Mouse (Mus musculus): ENCODE data around the gene Hsph1. TPM values are rescaled to one million over a fixed set of nuclear protein-coding genes. Genes with fewer than 3 reads are reported as not detected.
A peak's percentile ranks its signal among the peaks of the same experiment; 100 is the strongest.

The Hsph1 gene
- total RNA-seq, 2 experiments from 2014 or later = 352 to 354 TPM

DNA sequence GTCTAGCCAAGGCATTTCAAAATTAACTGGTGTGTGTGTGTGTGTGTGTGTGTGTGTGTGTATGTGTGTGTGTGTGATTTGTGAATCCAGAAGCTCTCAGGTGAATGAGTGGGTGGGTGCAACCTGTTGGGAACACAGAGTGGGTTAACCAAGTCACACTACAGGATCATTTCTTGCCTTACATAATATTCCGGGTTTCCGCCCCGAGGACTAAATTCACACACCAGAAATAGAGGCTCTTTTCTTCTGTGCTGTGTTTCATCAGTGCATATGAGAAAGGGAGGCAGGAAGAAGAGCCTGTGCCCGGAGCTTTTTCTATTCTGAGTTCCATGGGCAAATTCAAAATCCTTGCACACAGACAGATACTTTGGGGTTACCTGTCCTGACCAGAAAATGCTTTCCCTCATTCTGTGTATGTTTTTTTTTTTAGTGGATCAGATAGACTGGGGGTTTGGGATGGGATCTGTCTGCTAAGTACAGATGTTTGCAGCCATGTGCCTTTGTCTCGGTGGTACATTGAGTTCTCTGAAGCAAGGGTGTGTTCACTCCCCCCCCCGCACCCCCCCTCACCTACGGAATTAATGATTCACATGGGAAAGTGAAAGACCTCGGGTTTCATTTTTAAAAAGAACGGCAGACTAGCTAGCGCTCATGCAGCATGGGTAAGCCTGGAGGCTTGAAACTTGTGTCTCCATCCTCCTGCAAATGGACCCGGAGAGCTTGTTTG is 6.8 kb upstream of the Hsph1 start:
- peak in 1 of 2 experiments; percentile 19 for DNase-seq (ENCODE audit: low spot score in 2 of 2)

DNA sequence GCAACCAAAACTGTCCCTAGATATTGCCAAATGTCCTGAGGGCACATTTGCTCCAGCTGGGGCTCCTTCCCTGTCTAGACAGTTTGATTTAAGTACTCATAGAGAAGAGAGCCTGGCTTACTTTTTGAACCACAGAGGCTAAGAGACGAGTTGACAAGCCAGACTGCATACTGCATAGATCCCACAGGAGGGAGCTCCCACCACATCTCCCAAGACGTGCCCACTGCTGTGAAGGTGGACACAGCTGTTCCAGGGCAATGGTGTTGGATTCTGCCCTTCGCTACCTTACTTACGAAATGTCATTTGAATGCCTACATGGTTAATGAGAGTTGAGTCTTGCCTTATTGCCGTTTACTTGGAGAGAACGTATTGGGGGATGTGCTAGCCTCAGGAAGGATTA is 6.2 kb upstream of the Hsph1 start:
- DNase-seq (ENCODE audit: low spot score in 2 of 2) = peak in 1 of 2 experiments; percentile 24

DNA sequence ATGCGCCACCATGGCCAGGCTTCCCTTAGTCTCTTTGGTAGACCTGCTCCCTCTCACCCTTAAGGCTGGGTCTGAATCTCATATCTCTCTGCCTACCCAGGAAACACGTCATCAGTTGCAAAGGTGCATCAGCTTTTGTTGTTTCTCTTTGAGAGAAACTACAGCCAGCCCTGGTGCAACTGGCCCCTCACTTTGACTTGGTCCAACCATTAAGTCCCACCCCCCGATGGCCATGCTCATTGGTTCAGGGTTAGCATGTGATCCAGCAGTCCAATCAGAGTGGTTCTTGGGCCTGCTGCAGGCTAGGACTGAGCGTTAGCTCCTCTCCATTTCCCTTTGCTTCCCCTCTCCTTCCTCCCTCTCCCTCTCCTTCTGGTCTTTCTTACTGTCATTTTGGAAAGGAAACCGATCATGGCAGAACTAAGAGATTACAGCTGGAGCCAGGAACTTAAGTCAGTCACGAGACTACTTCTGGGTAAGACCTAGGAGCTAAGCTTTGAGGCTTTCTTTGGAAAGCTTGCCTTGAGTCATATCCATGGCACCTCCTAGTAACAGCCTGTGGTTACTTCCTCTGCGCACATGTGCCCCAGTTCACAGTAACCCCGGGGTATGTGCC is 5.2 kb upstream of the Hsph1 start:
- DNase-seq (ENCODE audit: low spot score in 2 of 2) = no peak

DNA sequence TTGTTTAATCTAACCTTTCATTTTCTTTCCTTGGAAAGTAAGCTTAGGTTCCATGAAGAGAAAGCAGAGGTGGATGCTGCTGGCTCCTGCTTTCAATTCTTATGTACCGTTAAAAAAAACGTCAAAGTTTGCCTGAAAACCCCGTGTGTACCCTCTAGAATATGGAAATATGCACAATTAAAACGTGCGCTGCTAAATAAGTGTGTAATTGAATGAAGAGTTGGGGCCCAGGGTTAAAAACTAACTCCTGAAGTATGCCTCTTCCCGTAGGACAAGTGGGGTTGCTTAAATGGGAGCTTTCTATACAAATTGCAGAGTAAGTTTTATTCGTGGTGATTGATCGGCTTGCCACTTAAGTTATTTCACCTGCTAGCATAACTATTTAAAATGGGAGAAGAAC is 1.1 kb upstream of the Hsph1 start:
- no peak for DNase-seq (ENCODE audit: low spot score in 2 of 2)

DNA sequence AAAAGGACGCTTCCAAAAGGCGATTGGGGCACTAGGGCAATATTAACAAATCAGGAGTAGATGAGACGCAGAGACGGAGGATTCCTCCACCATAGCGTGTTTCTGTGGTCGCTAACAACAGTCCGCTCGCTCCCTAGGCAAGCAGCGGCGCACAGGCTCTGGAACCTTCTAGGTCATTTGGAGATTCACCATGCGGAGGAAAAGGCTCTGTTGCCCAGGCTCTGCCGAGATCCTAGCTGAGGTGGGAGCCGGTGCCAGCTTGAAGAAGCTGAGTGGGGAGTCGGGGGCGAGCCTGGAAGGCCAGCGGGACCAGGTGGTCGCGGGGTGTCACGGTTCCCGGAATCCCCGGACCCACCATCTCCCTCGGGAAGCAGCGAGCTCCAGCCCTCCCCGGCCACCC is 620 bp downstream of the Hsph1 start:
- peak in 1 of 2 experiments; percentile 36 for DNase-seq (ENCODE audit: low spot score in 2 of 2)

DNA sequence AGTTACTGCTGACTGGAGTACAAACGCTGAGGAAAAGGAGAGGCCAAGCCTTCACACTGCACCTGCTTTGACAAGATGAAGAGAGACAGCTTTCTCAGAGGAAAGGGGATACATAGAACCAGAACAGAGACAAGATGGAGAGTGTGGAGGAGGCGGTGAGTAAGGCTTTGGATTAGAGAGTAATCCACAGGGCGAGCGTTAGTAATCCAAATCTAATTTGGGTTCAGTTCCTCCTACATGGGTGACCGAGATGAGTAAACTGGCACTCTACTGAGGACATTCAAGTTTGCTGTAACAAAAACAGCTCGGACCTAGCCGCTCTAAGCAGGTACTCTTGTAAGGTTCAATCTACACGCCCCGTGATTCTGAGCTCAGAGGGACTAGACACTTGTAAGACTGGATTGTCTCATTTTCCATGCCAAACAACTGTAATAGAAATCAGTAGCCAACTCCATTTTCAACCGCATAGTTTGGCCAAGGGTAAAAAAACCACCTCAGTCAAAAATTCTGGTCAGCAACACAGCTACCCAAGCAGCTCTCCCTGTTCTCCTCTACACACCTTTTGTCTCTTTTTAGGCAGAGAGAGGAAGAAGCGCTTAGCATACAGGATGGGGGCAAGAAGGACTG is 1.7 kb downstream of the Hsph1 start:
- DNase-seq (ENCODE audit: low spot score in 2 of 2) = peak in 1 of 2 experiments; percentile 7

DNA sequence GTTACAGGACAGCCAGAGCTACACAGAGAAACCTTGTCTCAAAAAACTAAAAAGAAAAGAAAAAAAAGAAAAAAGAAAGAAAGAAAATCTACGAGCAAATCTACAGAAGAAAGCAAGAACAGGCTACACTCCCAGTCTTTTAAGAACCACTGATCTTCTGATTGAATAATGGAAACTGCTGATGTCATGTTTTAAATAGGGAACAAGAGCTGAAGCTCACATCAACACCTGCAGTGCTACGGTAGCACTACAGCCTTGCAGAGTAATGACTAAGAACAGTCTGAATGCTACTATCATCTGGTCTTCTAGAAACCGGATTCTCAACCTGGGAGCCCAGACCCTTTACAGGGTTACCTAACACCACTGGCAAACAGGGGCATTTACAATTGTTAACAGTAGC is 10.6 kb downstream of the Hsph1 start:
- DNase-seq (ENCODE audit: low spot score in 2 of 2) = no peak

DNA sequence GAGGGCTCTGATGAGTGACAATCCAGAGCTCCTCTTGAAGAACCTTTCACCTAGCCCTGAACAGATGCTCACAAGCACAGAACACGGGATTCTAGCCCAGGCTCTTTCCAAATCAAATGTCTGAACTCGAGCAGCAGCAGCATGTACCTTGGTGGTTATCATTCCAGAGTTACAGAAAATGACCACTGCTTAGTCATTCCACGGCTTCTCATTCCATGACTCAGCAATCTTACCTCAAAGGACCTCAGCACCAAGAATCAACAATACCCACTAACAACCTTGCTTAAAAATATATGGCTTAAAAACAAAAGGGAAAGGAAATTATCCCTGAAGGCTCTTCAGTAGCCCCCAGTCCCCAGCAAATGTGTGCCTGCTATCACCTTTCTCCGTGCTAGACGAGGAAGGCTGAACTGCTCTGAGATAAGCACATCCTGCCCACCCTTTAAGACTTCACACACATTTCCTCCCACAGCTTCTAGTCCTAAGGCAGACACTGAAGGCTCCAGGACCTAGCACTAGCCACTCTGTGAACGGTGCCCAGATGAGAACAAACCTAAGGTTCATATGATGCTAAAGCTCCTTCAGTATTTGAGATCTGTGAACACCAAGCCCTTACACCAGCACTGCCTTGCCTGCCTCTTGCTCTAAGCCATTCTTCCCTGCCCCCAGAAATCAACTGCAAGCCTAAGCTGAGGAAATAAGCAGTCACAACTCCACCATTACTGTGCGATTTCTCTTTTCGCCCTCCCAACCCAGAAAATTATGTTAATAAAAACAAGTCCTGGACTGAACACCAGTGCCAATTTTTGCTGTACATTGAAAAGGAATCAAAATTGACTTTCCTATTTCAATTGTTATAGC is 12.1 kb downstream of the Hsph1 start:
- no peak for DNase-seq (ENCODE audit: low spot score in 2 of 2)

DNA sequence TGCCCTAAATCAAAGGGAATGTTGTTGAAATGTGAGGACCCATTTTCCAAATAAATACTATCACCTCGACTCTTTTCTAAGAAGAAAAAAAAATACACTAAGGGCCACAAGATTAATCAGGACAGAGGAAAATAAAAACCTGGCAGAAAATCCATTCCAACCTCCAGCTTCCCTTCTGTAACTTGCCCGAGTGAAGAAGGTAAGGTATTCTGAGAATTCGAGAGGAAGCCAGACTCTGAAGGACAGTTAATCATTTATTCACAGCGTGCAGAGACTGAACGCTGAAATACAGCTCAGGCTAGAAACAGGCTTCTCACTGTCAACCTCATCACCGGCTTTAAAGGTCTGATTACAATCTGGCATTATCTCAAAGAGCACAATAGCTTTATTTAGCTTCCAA is 13.5 kb downstream of the Hsph1 start:
- DNase-seq (ENCODE audit: low spot score in 2 of 2) = no peak

DNA sequence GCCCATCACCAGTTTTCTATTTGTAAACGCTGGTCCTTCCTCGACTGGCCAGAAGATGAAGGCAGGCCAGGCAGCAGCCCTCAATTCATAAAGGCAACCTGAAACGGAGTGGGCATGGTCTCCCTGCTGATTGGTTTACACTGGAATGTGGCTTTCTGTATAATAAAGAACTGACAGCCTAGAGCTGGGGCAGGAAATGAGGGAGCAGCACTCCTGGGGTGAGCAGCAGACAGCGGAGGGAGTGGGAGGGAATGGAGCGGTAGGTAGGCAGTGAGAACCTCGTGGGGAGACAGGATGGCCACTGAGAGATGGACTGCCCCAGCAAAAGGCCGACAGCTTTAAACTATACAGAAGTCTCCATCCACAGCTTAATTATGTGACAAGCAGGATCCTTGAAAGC is 14.0 kb downstream of the Hsph1 start:
- DNase-seq (ENCODE audit: low spot score in 2 of 2) = no peak

DNA sequence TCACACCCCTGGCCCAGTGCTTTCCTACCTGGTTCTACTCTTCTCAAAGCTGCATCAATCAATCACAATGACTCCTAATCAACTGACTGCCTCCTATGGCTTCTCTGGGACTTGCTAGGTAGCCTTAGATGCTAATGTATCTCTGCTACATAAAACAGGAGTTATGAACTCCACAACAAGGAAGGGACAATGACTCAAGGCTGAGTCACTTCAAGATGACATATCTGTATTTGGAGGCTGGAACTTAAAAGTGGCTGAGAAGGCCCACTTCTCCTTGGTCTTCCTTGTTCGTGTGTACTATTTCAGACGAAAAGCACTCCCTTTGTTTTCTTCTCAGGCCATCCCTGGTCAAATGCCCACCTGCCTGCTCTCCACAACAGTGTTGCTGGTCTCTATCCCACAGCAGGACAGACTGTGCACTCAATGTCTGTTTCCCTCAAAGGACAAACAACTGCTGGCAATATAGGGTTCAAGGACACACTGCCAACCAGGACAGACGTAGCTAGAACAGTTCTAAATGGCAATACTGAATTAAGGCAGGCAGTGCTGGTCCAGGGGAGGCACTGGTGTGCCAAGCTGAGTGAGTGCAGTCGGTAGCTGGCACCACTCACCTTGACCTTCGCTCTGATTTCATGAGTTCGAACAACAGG is 18.3 kb downstream of the Hsph1 start:
- no peak for DNase-seq (ENCODE audit: low spot score in 2 of 2)

DNA sequence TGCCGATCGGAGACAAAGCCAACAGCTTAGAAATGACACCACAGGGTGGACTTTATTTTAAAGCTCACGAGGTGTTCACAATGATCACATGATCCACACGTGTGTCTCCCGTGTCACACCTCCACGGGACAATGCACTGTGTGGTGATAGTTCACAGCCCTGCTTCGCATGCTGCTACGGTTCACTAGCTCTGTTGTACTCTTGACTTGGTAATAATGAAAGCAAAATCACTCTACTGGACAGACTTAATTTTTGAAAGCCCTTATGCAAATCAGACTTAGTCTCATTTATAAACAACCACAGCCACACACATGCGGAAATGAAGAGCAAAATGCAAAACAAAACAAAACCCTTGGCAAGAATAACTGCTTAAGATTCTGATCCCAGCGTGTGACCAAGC is 19.4 kb downstream of the Hsph1 start:
- DNase-seq (ENCODE audit: low spot score in 2 of 2) = no peak

DNA sequence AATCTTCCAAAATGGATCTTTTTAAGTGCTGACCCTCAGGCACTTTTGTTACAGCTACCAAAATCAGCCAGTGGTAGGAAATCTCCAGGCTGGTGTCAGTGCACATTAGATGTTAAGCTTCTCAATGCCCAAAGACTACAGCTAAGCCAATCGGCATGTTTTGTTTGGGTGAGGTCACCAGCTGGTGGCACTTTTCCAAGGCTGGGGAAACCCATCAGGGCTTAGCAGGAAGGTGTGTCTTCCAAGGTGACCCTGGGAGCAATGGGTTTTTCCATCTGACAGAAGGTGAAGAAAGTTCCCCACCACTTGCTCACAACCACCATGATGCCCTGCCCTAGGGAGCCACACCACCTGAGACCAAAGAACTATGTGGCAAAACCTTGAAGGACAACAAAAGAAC is 20.0 kb downstream of the Hsph1 start:
- no peak for DNase-seq (ENCODE audit: low spot score in 2 of 2)

DNA sequence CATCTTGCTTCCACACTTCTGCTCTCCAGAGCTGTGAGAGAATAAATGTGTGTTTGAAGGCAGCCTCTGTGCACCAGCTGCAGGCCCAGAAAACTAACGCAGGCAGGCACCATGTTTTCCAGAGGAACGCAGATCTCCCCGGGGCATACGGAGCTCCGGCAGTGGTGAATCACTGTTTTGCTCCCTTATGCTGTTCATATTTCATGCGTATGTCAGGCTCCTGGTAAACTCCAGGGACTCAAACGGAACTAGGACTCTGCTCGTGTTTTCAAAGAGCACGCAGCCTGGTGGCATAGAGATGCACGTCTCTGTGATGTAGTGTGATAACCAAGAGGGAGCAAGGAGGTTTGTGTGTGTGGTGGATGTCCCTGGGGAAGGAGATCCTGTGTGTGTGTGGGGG is 23.4 kb downstream of the Hsph1 start:
- peak; percentile 29 to 38 for DNase-seq (ENCODE audit: low spot score in 2 of 2)

DNA sequence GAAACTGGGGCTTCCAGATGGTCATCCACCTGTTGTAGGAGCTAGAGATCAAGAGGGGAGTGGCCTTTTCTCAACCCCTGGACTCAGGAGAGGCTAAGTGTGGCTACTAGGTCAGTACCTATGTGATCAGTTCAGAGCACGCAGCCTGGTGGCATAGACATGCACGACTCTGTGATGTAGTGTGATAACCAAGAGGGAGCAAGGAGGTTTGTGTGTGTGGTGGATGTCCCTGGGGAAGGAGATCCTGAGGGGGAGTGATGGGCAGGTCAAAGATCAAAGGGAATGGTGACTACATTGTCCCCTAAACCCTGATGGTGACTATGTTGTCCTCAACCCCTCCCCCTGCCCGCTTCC is 24.0 kb downstream of the Hsph1 start:
- no peak for DNase-seq (ENCODE audit: low spot score in 2 of 2)

DNA sequence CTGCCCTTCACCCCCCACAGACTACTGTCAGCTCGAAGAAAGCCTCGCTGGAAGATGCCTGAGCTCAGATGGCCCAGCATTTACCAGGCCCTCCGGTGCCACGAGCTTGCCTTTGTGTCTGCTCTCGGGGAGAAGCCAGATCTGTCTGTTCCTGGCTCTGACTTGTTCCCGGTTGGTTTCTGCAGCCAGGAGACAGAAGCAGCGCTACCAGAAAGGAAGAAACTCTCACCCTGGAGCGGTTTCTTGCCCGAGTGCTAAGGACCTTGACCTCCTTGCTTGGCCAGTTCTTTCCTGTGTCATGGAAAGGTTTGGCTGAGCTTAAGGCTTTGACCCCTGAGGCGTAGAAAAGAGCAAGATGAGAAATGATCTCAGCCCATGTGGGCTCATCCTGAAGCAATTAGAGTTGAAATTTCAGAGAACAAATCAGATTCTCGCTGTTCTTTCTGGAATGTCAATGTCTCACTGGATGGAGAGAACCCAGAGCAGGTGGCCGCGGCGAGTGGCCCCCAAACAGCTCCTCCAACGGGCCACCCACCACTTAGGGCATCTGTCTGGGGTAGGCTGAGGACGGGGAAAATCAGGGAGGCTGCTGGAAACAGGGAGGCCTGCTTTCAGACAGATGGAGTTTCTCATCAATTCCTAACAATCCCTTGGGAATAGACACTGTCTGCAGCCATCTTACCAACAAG is 24.6 kb downstream of the Hsph1 start:
- DNase-seq (ENCODE audit: low spot score in 2 of 2) = peak in 1 of 2 experiments; percentile 16

DNA sequence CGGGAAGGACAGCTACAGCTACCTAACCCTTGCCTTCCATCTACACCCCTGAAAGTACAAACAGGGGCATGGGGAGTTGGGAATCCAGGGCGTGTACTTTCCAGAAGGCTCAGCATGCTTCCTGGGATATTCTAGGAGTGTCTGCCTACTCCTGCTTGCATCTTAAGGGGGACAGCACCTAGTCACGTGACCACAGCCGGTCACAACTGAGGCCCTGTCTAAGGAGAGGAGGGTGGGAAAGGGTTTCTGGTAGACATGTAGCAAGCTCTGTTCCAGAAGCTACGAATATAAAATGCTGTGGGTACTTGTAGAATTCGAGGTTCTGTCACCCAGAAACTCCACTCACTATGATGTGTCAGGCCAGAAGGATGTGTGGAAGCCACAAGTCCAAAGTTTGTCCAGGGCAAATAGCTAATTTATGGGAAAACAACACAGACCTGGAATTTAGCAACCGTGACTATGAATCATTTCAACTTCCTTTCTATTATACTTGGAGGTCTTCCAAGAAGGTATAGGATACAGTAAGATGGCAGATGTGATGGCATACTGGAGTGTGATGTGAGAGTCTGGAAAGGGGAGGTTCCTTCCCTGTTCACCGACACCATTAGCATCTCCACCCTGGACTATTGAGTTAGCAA is 29.0 kb downstream of the Hsph1 start:
- DNase-seq (ENCODE audit: low spot score in 2 of 2) = no peak

DNA sequence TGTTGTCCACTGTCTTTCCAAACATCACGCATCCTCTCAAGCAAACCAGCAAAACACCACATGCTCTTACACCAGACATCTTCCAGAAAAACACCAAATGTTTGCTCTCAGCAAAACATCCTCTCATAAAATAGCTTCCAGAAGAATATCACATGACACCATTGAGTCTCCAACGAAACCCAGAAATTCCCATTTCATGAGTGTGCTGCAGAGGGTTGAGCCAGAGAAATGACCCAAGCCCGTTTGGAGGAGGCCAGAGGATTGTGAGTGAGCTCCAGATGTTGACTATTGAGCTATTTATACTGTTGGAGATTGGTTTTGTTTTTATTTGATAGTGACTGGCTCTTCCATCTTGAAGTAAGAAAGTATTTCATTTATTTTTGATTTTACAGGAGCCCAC is 32.9 kb downstream of the Hsph1 start:
- DNase-seq (ENCODE audit: low spot score in 2 of 2) = no peak

DNA sequence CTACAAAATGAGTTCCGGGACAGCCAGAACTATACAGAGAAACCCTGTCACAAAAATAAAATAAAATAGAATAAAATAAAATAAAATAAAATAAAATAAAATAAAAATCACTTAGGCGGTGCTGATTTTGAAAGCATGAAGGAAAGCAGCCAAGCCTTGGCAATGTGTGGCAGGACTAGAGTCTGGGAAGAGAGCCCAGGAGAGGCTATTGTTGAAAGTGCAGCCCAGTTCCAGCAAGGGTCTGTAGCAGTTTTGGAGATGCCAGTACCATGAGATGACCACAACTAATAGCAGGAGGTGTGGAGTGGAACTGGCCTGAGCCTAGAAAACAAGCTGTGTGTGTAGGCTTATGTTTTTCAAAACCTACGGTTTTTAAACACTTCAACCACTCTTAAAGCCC is 34.2 kb downstream of the Hsph1 start:
- no peak for DNase-seq (ENCODE audit: low spot score in 2 of 2)

DNA sequence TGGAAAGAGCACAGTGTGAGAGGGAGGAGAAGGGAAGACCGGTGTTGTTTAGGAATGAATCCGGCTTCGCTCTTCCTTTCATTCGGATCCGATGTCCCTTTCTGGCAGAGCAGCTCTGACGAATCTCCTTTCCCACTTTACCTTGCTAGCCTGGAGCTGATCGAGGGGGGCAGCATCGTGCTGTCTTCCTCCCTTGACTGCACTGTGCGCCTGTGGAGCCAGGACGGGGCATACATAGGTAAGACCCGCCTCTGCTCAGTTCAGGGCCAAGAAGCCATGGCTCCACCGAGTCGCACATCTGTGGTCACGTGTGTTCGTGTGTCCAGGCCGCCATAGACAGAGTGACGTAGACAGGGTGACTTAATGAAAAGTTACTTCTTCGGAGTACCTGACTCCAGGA is 38.8 kb downstream of the Hsph1 start:
- no peak for DNase-seq (ENCODE audit: low spot score in 2 of 2)
